Mouse (Mus musculus) hindbrain, embryonic 14.5 days (tissue): ENCODE data around the gene Tspo2. TPM values are rescaled to one million over a fixed set of nuclear protein-coding genes. Genes with fewer than 3 reads are reported as not detected.

Experiments
- ATAC-seq: fragments of 200-750 bp; cut with Nextera tagmentation; 2 replicates; pipeline ENCODE4 v1.8.0; 2017; ENCODE audit warnings: moderate number of reproducible peaks, mild to moderate bottlenecking, moderate TSS enrichment, moderate library complexity; ENCODE audit not compliant: low FRiP score
- DNase-seq: peaks from one replicate; pipeline ENCODE4 v3.0.0-alpha.2; 2015; ENCODE audit warnings: low spot score
- H3K27ac ChIP-seq: fragments of 300-500 bp; sonication (generic); 2 replicates; pipeline ENCODE4 v1.5.1; 2014; ENCODE audit warnings: mild to moderate bottlenecking, moderate library complexity
- H3K27me3 ChIP-seq: fragments of 300-500 bp; sonication (generic); 2 replicates; pipeline ENCODE4 v1.6.1; 2014; ENCODE audit warnings: mild to moderate bottlenecking, low read length, mixed read lengths; ENCODE audit not compliant: control insufficient read depth, insufficient read depth
- H3K36me3 ChIP-seq: fragments of 300-500 bp; sonication (generic); replicated peaks from 2 replicates; pipeline ENCODE4 v1.6.1; 2014; ENCODE audit not compliant: control insufficient read depth, insufficient read depth
- H3K4me1 ChIP-seq: fragments of 300-500 bp; sonication (generic); replicated peaks from 2 replicates; pipeline ENCODE4 v1.6.1; 2014; ENCODE audit warnings: antibody characterized with exemption, low read length, mixed read lengths; ENCODE audit not compliant: control insufficient read depth, insufficient read depth
- H3K4me2 ChIP-seq: fragments of 300-500 bp; sonication (generic); replicated peaks from 2 replicates; pipeline ENCODE4 v1.6.1; 2014; ENCODE audit warnings: mild to moderate bottlenecking, moderate library complexity
- H3K4me3 ChIP-seq: fragments of 300-500 bp; sonication (generic); replicated peaks from 2 replicates; pipeline ENCODE4 v1.5.1; 2014; ENCODE audit warnings: mild to moderate bottlenecking, low read length
- H3K9ac ChIP-seq: fragments of 300-500 bp; sonication (generic); 2 replicates; pipeline ENCODE4 v1.6.1; 2014
- H3K9me3 ChIP-seq: fragments of 300-500 bp; sonication (generic); 2 replicates; pipeline ENCODE4 v1.6.1; 2016; ENCODE audit warnings: low read length; ENCODE audit not compliant: control insufficient read depth
- WGBS: fragments of 180-500 bp; shearing (Covaris S2); extraction: QIAGEN DNeasy Blood & Tissue Kit; methylation state at CpG from one replicate; pipeline ENCODE4 v1.1.7; 2014; 5-methylcytosine and 5-hydroxymethylcytosine counted together
- polyA plus RNA-seq: library from polyadenylated mRNA; unstranded; fragments of >200 nt; fragmentation: Nextera tagmentation; extraction: Ambion mirVana; gene quantifications from 2 replicates; pipeline ENCODE4 v1.2.1, GENCODE M21; 2014

Gene Tspo2
- polyA plus RNA-seq, result 1.0 and 1.2 TPM in 2 replicates

DNA sequence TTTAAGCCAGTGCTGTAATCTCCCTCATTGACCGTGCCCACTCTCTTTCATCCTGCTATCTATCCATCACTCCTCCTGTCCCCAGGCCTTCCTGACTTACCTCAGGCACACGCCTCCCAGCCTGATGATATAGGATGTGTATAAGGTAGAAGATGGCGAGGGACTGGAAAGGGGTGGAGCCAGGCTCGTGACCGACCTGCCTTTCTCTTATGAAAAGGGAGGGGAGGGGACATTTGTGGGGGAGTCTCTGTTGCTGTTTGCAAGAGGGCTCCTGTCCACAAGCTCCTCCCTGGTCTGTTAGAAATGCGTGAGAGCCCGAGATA, at the start of gene Tspo2:
TSS of gene Tspo2 (minus strand) at position 170 of the 323 bp plus-strand sequence.
- Histone ChIP-seq H3K9ac (no peak within 1 kb of the TSS), H3K27me3 (no peaks in the 10 kb centered on the region), H3K9me3 (no peaks in the 10 kb centered on the region), H3K27ac (no peak within 1 kb of the TSS), H3K36me3 (no peaks in the 10 kb centered on the region), H3K4me1 (no peaks in the 10 kb centered on the region), H3K4me3 (no peak within 1 kb of the TSS), H3K4me2 (no peak within 1 kb of the TSS)
- ATAC-seq, result no peak
- no peak for DNase-seq
- 59% methylated on average over 7 of the region's 7 CpGs for WGBS

DNA sequence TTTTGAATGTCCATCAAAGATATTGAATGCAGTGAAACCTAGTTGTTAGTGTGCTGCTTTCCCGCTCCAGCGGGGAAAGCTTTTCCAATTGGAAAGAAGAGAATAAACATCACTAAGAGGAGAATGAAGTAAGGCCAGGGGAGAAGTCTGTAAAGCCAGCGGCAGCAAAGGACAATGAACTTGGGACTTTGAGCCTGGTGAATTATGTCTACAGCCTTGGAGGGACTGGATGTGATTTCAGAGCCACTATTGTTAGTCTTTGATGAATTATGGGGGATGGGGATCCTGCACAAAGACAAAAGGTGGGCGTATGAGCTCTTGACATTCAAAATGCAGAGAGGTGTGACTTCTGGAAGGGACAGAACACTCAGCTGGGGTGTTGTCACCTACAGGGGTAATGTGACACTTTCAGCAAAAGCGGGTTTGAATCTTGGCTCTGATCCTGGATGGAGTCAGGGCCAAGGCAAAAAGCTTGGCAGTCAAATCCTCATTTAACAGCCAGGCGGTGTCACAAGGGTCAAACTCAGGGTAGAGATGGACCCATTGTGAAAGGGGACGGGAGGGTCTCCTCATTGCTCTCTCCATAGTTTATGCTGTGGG, 49.6 kb upstream of the Tspo2 start:
- H3K4me2 ChIP-seq, result no peak overlapping the region
- WGBS, result 74% methylated on average over 7 of the region's 7 CpGs
- H3K27me3 ChIP-seq, result no peaks in the 10 kb centered on the region

DNA sequence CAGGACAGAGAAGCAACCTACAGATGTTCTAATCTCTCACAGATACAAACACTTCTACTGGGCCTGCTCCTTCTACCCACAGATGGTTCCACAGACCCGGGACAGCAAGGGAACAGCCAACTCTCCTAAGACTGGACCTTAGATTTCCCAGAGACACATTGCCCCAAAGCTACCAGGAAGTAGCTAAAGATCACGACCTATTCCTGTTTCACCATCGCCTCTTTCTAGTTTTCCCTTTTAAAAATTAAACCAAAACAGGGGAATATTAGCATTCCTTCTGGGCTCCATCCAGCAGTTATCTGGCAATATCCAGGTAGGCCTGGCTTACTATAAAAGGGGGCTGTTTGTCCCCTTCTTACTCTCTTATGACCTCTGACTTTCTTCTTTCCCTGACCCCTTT, 46.7 kb upstream of the Tspo2 start:
- DNase-seq, result no peak
- Histone ChIP-seq H3K9me3 (no peaks in the 10 kb centered on the region), H3K27me3 (no peaks in the 10 kb centered on the region), H3K36me3 (no peaks in the 10 kb centered on the region), H3K9ac (no peak overlapping the region), H3K4me2 (no peak overlapping the region), H3K4me1 (no peaks in the 10 kb centered on the region; the same call in 1 of the 2 replicates), H3K27ac (no peak overlapping the region), H3K4me3 (no peak overlapping the region)
- WGBS, result 83% methylated on average over 3 of the region's 3 CpGs
- no peak for ATAC-seq

More for the DNA sequence above, 49.6 kb upstream of the Tspo2 start:
- DNase-seq (no peak), ATAC-seq (no peak)
- Histone ChIP-seq H3K9me3 (no peaks in the 10 kb centered on the region), H3K9ac (no peak overlapping the region), H3K36me3 (no peaks in the 10 kb centered on the region), H3K27ac (no peak overlapping the region), H3K4me3 (no peak overlapping the region), H3K4me1 (peaks cover 15% of the 10 kb centered on the region)

DNA sequence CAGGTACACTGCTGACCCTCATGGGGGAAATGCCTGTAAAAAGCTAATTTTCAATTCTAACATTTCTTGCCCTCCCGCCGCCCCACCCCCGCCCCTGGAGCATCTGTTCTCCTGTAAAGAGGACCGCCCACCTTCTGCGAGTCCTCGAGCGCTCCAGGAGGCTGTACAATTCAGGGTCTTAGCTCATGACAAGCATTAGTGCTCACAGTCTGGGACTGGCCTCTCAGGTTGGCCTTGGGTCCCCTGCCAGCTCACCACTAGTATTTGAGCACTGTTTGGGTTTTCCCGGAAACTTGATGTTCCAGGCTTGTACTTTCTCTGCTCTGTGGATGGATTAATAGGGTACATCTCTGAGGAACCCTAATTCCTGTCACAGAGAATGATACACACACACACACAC, 42.7 kb upstream of the Tspo2 start:
- Histone ChIP-seq H3K4me3 (no peak overlapping the region), H3K27ac (no peak overlapping the region), H3K4me2 (no peak overlapping the region), H3K4me1 (no peaks in the 10 kb centered on the region), H3K9ac (no peak overlapping the region), H3K9me3 (no peaks in the 10 kb centered on the region), H3K36me3 (no peaks in the 10 kb centered on the region), H3K27me3 (no peaks in the 10 kb centered on the region)
- WGBS, result 54% methylated on average over 8 of the region's 8 CpGs
- no peak; the same call in 1 of the 2 replicates for ATAC-seq
- no peak for DNase-seq

DNA sequence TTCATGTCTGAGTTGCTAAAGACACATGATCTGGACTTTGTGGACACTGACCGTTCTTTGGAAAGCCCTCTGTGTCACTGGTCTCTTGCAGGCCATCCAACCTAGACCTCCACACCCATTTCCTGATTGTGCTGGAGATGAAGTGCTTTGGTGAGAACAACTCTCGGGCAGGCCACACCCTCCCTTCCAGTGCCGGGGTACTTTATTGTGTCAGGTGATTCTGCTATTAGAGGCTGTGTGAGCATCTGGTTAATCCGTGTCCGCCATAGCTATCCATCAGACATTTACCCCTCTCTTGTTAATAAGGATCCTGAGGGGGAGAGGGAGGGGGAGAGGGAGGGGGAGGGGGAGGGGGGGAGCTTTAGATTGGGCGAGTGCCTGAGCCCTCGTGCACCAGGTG, 42.3 kb upstream of the Tspo2 start:
- DNase-seq, result no peak
- no peaks in the 10 kb centered on the region for H3K9me3 ChIP-seq
- no peak for ATAC-seq
- H3K9ac ChIP-seq, result no peak overlapping the region
- no peaks in the 10 kb centered on the region for H3K27me3 ChIP-seq
- H3K27ac ChIP-seq, result no peak overlapping the region
- H3K36me3 ChIP-seq, result no peaks in the 10 kb centered on the region
- H3K4me1 ChIP-seq, result no peaks in the 10 kb centered on the region
- 45% methylated on average over 7 of the region's 7 CpGs for WGBS
- no peak overlapping the region for H3K4me2 ChIP-seq
- no peak overlapping the region for H3K4me3 ChIP-seq

DNA sequence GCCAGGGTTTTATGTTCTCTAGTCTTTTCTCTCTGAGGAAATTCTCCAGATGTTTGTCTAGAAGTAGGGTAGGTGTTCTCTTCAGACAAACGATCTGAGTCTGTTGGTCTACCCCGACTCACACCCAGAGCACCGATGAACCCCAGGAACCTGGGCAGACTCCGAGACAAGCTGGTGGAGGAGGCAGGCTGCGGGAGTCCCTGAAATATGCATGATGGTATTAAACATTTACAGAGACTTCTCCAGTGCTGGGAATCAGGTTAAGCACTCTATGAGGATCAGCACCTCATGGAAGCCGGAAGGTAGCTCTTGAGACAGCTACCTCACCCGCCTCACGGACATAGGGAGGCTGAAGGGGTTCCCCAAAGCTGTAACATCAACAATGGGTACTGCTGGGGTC, 41.3 kb upstream of the Tspo2 start:
- no peak overlapping the region for H3K4me3 ChIP-seq
- no peak overlapping the region for H3K9ac ChIP-seq
- H3K27me3 ChIP-seq, result no peaks in the 10 kb centered on the region
- H3K4me2 ChIP-seq, result no peak overlapping the region
- H3K9me3 ChIP-seq, result no peaks in the 10 kb centered on the region
- no peak for ATAC-seq
- DNase-seq, result no peak
- no peaks in the 10 kb centered on the region for H3K4me1 ChIP-seq
- H3K36me3 ChIP-seq, result no peaks in the 10 kb centered on the region
- 90% methylated on average over 8 of the region's 8 CpGs for WGBS
- no peak overlapping the region for H3K27ac ChIP-seq

DNA sequence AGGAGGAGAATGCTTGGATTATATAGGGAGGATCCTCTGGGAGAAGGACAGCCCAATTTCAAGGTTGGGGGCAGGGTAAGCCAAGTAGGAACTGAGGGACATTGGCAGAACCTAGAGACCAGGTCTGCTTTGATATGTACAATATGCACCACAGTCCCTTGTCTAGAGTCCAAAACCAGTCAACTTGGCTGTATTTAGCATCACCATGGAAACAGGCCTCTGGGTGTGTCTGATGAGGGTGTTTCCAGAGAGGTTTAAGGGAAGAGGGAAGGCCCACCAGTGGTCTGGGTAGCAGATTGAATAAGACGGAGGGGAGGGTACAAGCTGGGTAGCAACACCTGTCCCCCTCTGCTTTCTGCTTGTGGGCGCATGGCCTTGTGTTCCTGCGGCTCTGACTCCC, 38.1 kb upstream of the Tspo2 start:
- Histone ChIP-seq H3K27ac (no peak overlapping the region), H3K27me3 (no peaks in the 10 kb centered on the region), H3K9me3 (no peaks in the 10 kb centered on the region), H3K4me3 (no peak overlapping the region), H3K4me1 (no peaks in the 10 kb centered on the region), H3K36me3 (no peaks in the 10 kb centered on the region), H3K4me2 (no peak overlapping the region), H3K9ac (no peak overlapping the region)
- DNase-seq (no peak), ATAC-seq (no peak)
- WGBS, result 89% methylated on average over 3 of the region's 3 CpGs

DNA sequence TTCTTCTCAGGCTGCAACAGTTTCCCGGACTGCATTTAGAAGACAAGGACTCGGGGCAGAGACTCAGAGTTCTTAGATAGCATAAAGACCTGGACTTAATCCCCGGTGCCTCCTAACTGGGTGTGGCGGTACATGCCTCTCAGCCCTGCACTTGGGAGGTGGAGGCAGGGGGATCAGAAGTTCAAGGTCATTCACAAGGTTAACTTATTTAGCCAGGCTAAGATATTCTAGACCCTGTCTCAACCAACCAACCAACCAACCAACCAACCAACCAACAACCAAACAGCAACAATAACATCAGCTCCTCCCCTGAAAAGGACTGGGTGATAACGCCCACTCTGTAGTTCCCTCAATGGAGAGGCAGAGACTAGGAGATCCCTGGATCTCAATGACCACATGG, 32.9 kb upstream of the Tspo2 start:
- H3K4me2 ChIP-seq, result no peak overlapping the region
- H3K9me3 ChIP-seq, result no peaks in the 10 kb centered on the region
- DNase-seq (no peak), ATAC-seq (no peak)
- no peak overlapping the region for H3K27ac ChIP-seq
- 95% methylated on average over 5 of the region's 5 CpGs for whole genome bisulfite sequencing
- H3K27me3 ChIP-seq, result no peaks in the 10 kb centered on the region
- no peaks in the 10 kb centered on the region for H3K36me3 ChIP-seq
- H3K9ac ChIP-seq, result no peak overlapping the region
- no peaks in the 10 kb centered on the region for H3K4me1 ChIP-seq
- H3K4me3 ChIP-seq, result no peak overlapping the region

DNA sequence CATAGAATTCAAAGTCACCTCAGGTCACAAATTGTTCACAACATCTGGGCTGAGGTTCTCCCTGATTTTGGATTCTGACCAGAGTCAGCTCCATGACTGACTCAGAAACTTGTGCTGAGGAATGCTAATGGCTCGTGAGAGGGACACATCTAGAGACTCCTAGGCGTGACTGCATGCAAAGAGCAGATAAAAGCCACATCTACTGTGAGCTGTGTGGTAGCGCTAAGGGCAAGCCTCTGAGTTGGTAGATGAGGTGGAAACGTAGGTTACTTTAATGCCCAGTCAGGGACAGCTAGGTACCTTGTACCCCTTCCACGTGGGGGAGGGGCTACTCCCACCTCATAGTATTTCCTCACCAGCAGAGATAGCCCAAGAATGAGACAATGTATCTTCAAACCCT, 32.4 kb upstream of the Tspo2 start:
- Histone ChIP-seq H3K4me2 (no peak overlapping the region), H3K27me3 (no peaks in the 10 kb centered on the region), H3K9me3 (no peaks in the 10 kb centered on the region), H3K4me1 (no peaks in the 10 kb centered on the region), H3K4me3 (no peak overlapping the region), H3K9ac (no peak overlapping the region), H3K36me3 (no peaks in the 10 kb centered on the region), H3K27ac (no peak overlapping the region)
- WGBS, result 91% methylated on average over 5 of the region's 5 CpGs
- ATAC-seq, result no peak
- no peak for DNase-seq

DNA sequence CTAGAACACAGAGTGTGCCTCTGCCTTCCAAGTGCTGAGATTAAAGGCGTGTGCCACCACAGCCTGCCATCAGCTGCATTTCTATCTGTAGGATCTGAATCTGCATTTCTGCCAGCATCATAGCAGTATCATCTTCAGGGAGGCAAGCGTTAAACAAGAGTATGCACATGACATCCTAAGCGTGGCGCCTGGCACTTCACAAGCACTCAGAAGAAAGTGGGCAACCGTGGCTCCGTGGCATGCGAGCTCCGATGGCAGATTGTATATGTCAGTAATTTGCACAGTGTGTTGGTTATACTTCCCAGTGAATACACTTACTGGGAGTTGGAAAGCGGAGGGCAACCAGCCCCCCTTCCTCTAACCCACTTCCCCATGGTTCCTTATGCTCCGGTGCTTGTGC, 28.6 kb upstream of the Tspo2 start:
- no peak for ATAC-seq
- DNase-seq, result no peak
- H3K27ac ChIP-seq, result no peak overlapping the region
- no peak overlapping the region for H3K4me3 ChIP-seq
- no peaks in the 10 kb centered on the region for H3K27me3 ChIP-seq
- 88% methylated on average over 10 of the region's 10 CpGs for WGBS
- no peaks in the 10 kb centered on the region for H3K36me3 ChIP-seq
- no peak overlapping the region for H3K4me2 ChIP-seq
- H3K9me3 ChIP-seq, result no peaks in the 10 kb centered on the region
- no peak overlapping the region for H3K9ac ChIP-seq
- no peaks in the 10 kb centered on the region for H3K4me1 ChIP-seq
